Mouse (Mus musculus): ENCODE results near the gene Pigk. TPM values are rescaled to one million over a fixed set of nuclear protein-coding genes. Genes with fewer than 3 reads are reported as not detected.
A peak's percentile ranks its signal among the peaks of the same experiment; 100 is the strongest.

The Pigk gene
- polyA plus RNA-seq, 1 experiment = 17.0 TPM

GRCm38 (mm10) chr3:152699261-152699660 lies 14.6 kb upstream of the Pigk start:
- TF ChIP-seq CTCF (IDR thresholded peaks at IDR 0.05; ENCODE audit: borderline replicate concordance, extremely low read depth, insufficient read depth, insufficient read length) (no peak), POLR2A (IDR thresholded peaks at IDR 0.05; ENCODE audit: borderline replicate concordance, extremely low read depth, insufficient read depth, insufficient read length, poor library complexity, severe bottlenecking) (no peak)
- DNase-seq (ENCODE audit: low read depth) = no peak

- peak; percentile 9 for DNase-seq (ENCODE audit: low read depth)
Measured at GRCm38 (mm10) chr3:152701536-152701935, 12.4 kb upstream of the Pigk start.

- TF ChIP-seq CTCF (IDR thresholded peaks at IDR 0.05; ENCODE audit: borderline replicate concordance, extremely low read depth, insufficient read depth, insufficient read length) = no peak
- TF ChIP-seq POLR2A (IDR thresholded peaks at IDR 0.05; ENCODE audit: borderline replicate concordance, extremely low read depth, insufficient read depth, insufficient read length, poor library complexity, severe bottlenecking) = no peak
- peak; percentile 68 for DNase-seq (ENCODE audit: low read depth)
Measured at GRCm38 (mm10) chr3:152702274-152702843, 11.5 kb upstream of the Pigk start.

- no peak for DNase-seq (ENCODE audit: low read depth)
- TF ChIP-seq POLR2A (IDR thresholded peaks at IDR 0.05; ENCODE audit: borderline replicate concordance, extremely low read depth, insufficient read depth, insufficient read length, poor library complexity, severe bottlenecking) = no peak
- no peak for TF ChIP-seq CTCF (IDR thresholded peaks at IDR 0.05; ENCODE audit: borderline replicate concordance, extremely low read depth, insufficient read depth, insufficient read length)
Measured at GRCm38 (mm10) chr3:152705826-152706225, 8.1 kb upstream of the Pigk start.

GRCm38 (mm10) chr3:152706901-152707300 lies 7.0 kb upstream of the Pigk start:
- TF ChIP-seq POLR2A (IDR thresholded peaks at IDR 0.05; ENCODE audit: borderline replicate concordance, extremely low read depth, insufficient read depth, insufficient read length, poor library complexity, severe bottlenecking) (no peak), CTCF (IDR thresholded peaks at IDR 0.05; ENCODE audit: borderline replicate concordance, extremely low read depth, insufficient read depth, insufficient read length) (no peak)
- DNase-seq (ENCODE audit: low read depth) = no peak

GRCm38 (mm10) chr3:152707321-152707823 lies 6.5 kb upstream of the Pigk start:
- no peak for TF ChIP-seq CTCF (IDR thresholded peaks at IDR 0.05; ENCODE audit: borderline replicate concordance, extremely low read depth, insufficient read depth, insufficient read length)
- no peak for TF ChIP-seq POLR2A (IDR thresholded peaks at IDR 0.05; ENCODE audit: borderline replicate concordance, extremely low read depth, insufficient read depth, insufficient read length, poor library complexity, severe bottlenecking)

GRCm38 (mm10) chr3:152709936-152710335 lies 4.0 kb upstream of the Pigk start:
- TF ChIP-seq POLR2A (IDR thresholded peaks at IDR 0.05; ENCODE audit: borderline replicate concordance, extremely low read depth, insufficient read depth, insufficient read length, poor library complexity, severe bottlenecking) (no peak), CTCF (IDR thresholded peaks at IDR 0.05; ENCODE audit: borderline replicate concordance, extremely low read depth, insufficient read depth, insufficient read length) (no peak)
- DNase-seq (ENCODE audit: low read depth) = no peak

More at GRCm38 (mm10) chr3:152707321-152707823, 6.5 kb upstream of the Pigk start:
- DNase-seq (ENCODE audit: low read depth) = no peak

GRCm38 (mm10) chr3:152712957-152713356 lies 943 bp upstream of the Pigk start:
- TF ChIP-seq POLR2A (IDR thresholded peaks at IDR 0.05; ENCODE audit: borderline replicate concordance, extremely low read depth, insufficient read depth, insufficient read length, poor library complexity, severe bottlenecking) (no peak), CTCF (IDR thresholded peaks at IDR 0.05; ENCODE audit: borderline replicate concordance, extremely low read depth, insufficient read depth, insufficient read length) (no peak)

GRCm38 (mm10) chr3:152721301-152721700 lies 7.4 kb downstream of the Pigk start:
- TF ChIP-seq CTCF (IDR thresholded peaks at IDR 0.05; ENCODE audit: borderline replicate concordance, extremely low read depth, insufficient read depth, insufficient read length) = peak; percentile 30; the same call in 1 of the 2 replicates
- no peak for TF ChIP-seq POLR2A (IDR thresholded peaks at IDR 0.05; ENCODE audit: borderline replicate concordance, extremely low read depth, insufficient read depth, insufficient read length, poor library complexity, severe bottlenecking)
- no peak for DNase-seq (ENCODE audit: low read depth)

More at GRCm38 (mm10) chr3:152712957-152713356, 943 bp upstream of the Pigk start:
- no peak for DNase-seq (ENCODE audit: low read depth)

GRCm38 (mm10) chr3:152722836-152723235 lies 8.9 kb downstream of the Pigk start:
- TF ChIP-seq POLR2A (IDR thresholded peaks at IDR 0.05; ENCODE audit: borderline replicate concordance, extremely low read depth, insufficient read depth, insufficient read length, poor library complexity, severe bottlenecking) (no peak), CTCF (IDR thresholded peaks at IDR 0.05; ENCODE audit: borderline replicate concordance, extremely low read depth, insufficient read depth, insufficient read length) (peak; percentile 32; the same call in 1 of the 2 replicates)
- peak; percentile 39 for DNase-seq (ENCODE audit: low read depth)

GRCm38 (mm10) chr3:152724446-152724845 lies 10.5 kb downstream of the Pigk start:
- no peak for TF ChIP-seq CTCF (IDR thresholded peaks at IDR 0.05; ENCODE audit: borderline replicate concordance, extremely low read depth, insufficient read depth, insufficient read length)
- DNase-seq (ENCODE audit: low read depth) = no peak

- no peak for DNase-seq (ENCODE audit: low read depth)
- TF ChIP-seq POLR2A (IDR thresholded peaks at IDR 0.05; ENCODE audit: borderline replicate concordance, extremely low read depth, insufficient read depth, insufficient read length, poor library complexity, severe bottlenecking) = no peak
- no peak for TF ChIP-seq CTCF (IDR thresholded peaks at IDR 0.05; ENCODE audit: borderline replicate concordance, extremely low read depth, insufficient read depth, insufficient read length)
Measured at GRCm38 (mm10) chr3:152728238-152728637, 14.3 kb downstream of the Pigk start.

All from brain, embryonic 14.5 days (tissue).